Mouse (Mus musculus) MEL (cell line): ENCODE measurements around the gene Nlgn1. TPM values are rescaled to one million over a fixed set of nuclear protein-coding genes. Genes with fewer than 3 reads are reported as not detected.

Experiments used
- DNase-seq: peaks from one replicate; pipeline ENCODE4 v3.0.0; 2011; ENCODE audit warnings: low read depth, low spot score
- H3K27ac ChIP-seq: 2 replicates; pipeline ENCODE4 v1.5.1; 2012; ENCODE audit warnings: low read depth, mild to moderate bottlenecking, control low read depth, low read length, moderate library complexity; ENCODE audit not compliant: control insufficient read depth
- H3K27me3 ChIP-seq, 2 experiments: fragments of 150-350 bp in 1 of 2; sonication (generic) in 1 of 2; 2 replicates each; pipeline ENCODE4 v1.6.1; 2012; ENCODE audit warnings: low read length in 2 of 2, mild to moderate bottlenecking in 2 of 2, improper control_type of control experiment in 1 of 2, moderate library complexity in 1 of 2; ENCODE audit not compliant: insufficient read depth in 2 of 2, control insufficient read depth in 1 of 2
- H3K36me3 ChIP-seq, 2 experiments: 2 replicates each; pipeline ENCODE4 v1.6.1; 2012 to 2014; ENCODE audit warnings: low read length in 2 of 2, improper control_type of control experiment in 1 of 2, inconsistent platforms in 1 of 2, mild to moderate bottlenecking in 1 of 2; ENCODE audit not compliant: insufficient read depth in 2 of 2, control insufficient read depth in 1 of 2
- H3K4me1 ChIP-seq, 2 experiments: fragments of 150-350 bp in 1 of 2; sonication (generic) in 1 of 2; 2 replicates each; pipeline ENCODE4 v1.6.1; 2012; ENCODE audit warnings: low read length in 2 of 2, improper control_type of control experiment in 1 of 2, mild to moderate bottlenecking in 1 of 2; ENCODE audit not compliant: insufficient read depth in 2 of 2, control insufficient read depth in 1 of 2
- H3K4me3 ChIP-seq, 2 experiments: fragments of 150-350 bp in 1 of 2; sonication (generic) in 1 of 2; 2 replicates each; pipeline ENCODE4 v1.5.1; 2012; ENCODE audit warnings: low read depth in 2 of 2, low read length in 2 of 2, mild to moderate bottlenecking in 2 of 2, moderate library complexity in 2 of 2, control low read depth in 1 of 2, improper control_type of control experiment in 1 of 2; ENCODE audit not compliant: control insufficient read depth in 1 of 2, insufficient read depth in 1 of 2
- H3K79me2 ChIP-seq: 2 replicates; pipeline ENCODE4 v1.6.1; 2012; ENCODE audit warnings: mild to moderate bottlenecking, low read length, moderate library complexity; ENCODE audit not compliant: control insufficient read depth, poor library complexity, insufficient read depth
- H3K9ac ChIP-seq: 2 replicates; pipeline ENCODE4 v1.6.1; 2012; ENCODE audit warnings: low read depth, mild to moderate bottlenecking, control low read depth, low read length, moderate library complexity; ENCODE audit not compliant: control insufficient read depth, poor library complexity, severe bottlenecking
- H3K9me3 ChIP-seq: fragments of 150-350 bp; sonication (generic); replicated peaks from 2 replicates; pipeline ENCODE4 v1.6.1; 2012; ENCODE audit warnings: mild to moderate bottlenecking, low read length, improper control_type of control experiment, moderate library complexity; ENCODE audit not compliant: insufficient read depth
- CHD1 ChIP-seq: IDR thresholded peaks from 2 replicates; pipeline ENCODE4 v1.6.1; 2012; ENCODE audit warnings: low read depth, mild to moderate bottlenecking, inconsistent platforms, low read length, improper control_type of control experiment
- CHD2 ChIP-seq: IDR thresholded peaks from 2 replicates; pipeline ENCODE4 v1.6.1; 2011; ENCODE audit warnings: low read length, improper control_type of control experiment
- E2F4 ChIP-seq: IDR thresholded peaks from 2 replicates; pipeline ENCODE4 v1.6.1; 2011; ENCODE audit warnings: low read depth, low read length, improper control_type of control experiment, borderline replicate concordance
- ETS1 ChIP-seq: IDR thresholded peaks from 2 replicates; pipeline ENCODE4 v1.6.1; 2012; ENCODE audit warnings: low read depth, mild to moderate bottlenecking, inconsistent platforms, low read length, improper control_type of control experiment, moderate library complexity
- GABPA ChIP-seq: IDR thresholded peaks from 2 replicates; pipeline ENCODE4 v1.6.1; 2012; ENCODE audit warnings: low read depth, mild to moderate bottlenecking, inconsistent platforms, low read length, improper control_type of control experiment, moderate library complexity
- GATA1 ChIP-seq: IDR thresholded peaks from 2 replicates; pipeline ENCODE4 v1.6.1; 2011; ENCODE audit warnings: low read depth, low read length, improper control_type of control experiment
- JUND ChIP-seq: IDR thresholded peaks from 2 replicates; pipeline ENCODE4 v1.6.1; 2011; ENCODE audit warnings: low read depth, mild to moderate bottlenecking, improper control_type of control experiment, low read length
- MAFK ChIP-seq: IDR thresholded peaks from 2 replicates; pipeline ENCODE4 v1.6.1; 2011; ENCODE audit warnings: low read depth, mild to moderate bottlenecking, low read length, improper control_type of control experiment, borderline replicate concordance
- MAX ChIP-seq: IDR thresholded peaks from 2 replicates; pipeline ENCODE4 v1.6.1; 2011; ENCODE audit warnings: low read length, improper control_type of control experiment
- MYB ChIP-seq: IDR thresholded peaks from 2 replicates; pipeline ENCODE4 v1.6.1; 2011; ENCODE audit warnings: mild to moderate bottlenecking, low read depth, low read length, improper control_type of control experiment
- MYC ChIP-seq: IDR thresholded peaks from 2 replicates; pipeline ENCODE4 v1.6.1; 2011; ENCODE audit warnings: low read depth, mild to moderate bottlenecking, low read length, improper control_type of control experiment, moderate library complexity
- RAD21 ChIP-seq: IDR thresholded peaks from 2 replicates; pipeline ENCODE4 v1.6.1; 2011; ENCODE audit warnings: mild to moderate bottlenecking, low read depth, low read length, improper control_type of control experiment
- RCOR1 ChIP-seq: IDR thresholded peaks from 2 replicates; pipeline ENCODE4 v1.6.1; 2012; ENCODE audit warnings: low read depth, mild to moderate bottlenecking, inconsistent platforms, low read length, improper control_type of control experiment
- SMC3 ChIP-seq: IDR thresholded peaks from 2 replicates; pipeline ENCODE4 v1.6.1; 2011; ENCODE audit warnings: low read depth, low read length, improper control_type of control experiment
- UBTF ChIP-seq: IDR thresholded peaks from 2 replicates; pipeline ENCODE4 v1.6.1; 2012; ENCODE audit warnings: low read depth, mild to moderate bottlenecking, inconsistent platforms, low read length, improper control_type of control experiment, moderate library complexity, borderline replicate concordance; ENCODE audit not compliant: insufficient read depth
- USF1 ChIP-seq: IDR thresholded peaks from 2 replicates; pipeline ENCODE4 v1.6.1; 2014; ENCODE audit warnings: low read depth, mild to moderate bottlenecking, inconsistent platforms, low read length, improper control_type of control experiment, moderate library complexity
- ZC3H11A ChIP-seq: IDR thresholded peaks from 2 replicates; pipeline ENCODE4 v1.6.1; 2012; ENCODE audit warnings: low read depth, mild to moderate bottlenecking, inconsistent platforms, low read length, improper control_type of control experiment
- ZKSCAN1 ChIP-seq: IDR thresholded peaks from 2 replicates; pipeline ENCODE4 v1.6.1; 2012; ENCODE audit warnings: low read depth, mild to moderate bottlenecking, inconsistent platforms, low read length, improper control_type of control experiment, moderate library complexity
- ZMIZ1 ChIP-seq: IDR thresholded peaks from 2 replicates; pipeline ENCODE4 v1.6.1; 2012; ENCODE audit warnings: low read depth, mild to moderate bottlenecking, inconsistent platforms, low read length, improper control_type of control experiment, moderate library complexity
- ZNF384 ChIP-seq: IDR thresholded peaks from 2 replicates; pipeline ENCODE4 v1.6.1; 2012; ENCODE audit warnings: low read depth, mild to moderate bottlenecking, inconsistent platforms, low read length, improper control_type of control experiment
- polyA plus RNA-seq, 2 experiments: library from polyadenylated mRNA; stranded (reverse) in 1 of 2; unstranded in 1 of 2; fragments of >175 nt in 1 of 2; fragments of >200 nt in 1 of 2; gene quantifications; 2 replicates each; pipeline versions ENCODE4 v1.2.1 to v1.2.4; 2012; ENCODE audit warnings: low replicate concordance in 2 of 2, low read depth in 1 of 2; ENCODE audit not compliant: insufficient read length in 2 of 2, insufficient read depth in 1 of 2, missing spikeins in 1 of 2
- total RNA-seq: library from RNA; depleted of rRNA; stranded (reverse); fragments of 300-350 nt; gene quantifications from 2 replicates; pipeline ENCODE4 v1.2.3, GENCODE M21; 2012

Nlgn1 gene
- total and polyA plus RNA-seq, 3 experiments: not detected

- no peak for TF ChIP-seq RCOR1
- TF ChIP-seq MAFK: no peak
- 0 out of 2 replicates have a peak, but pooled peaks have one; percentile 15 for TF ChIP-seq GATA1
- no peak for TF ChIP-seq RAD21
- no peak for TF ChIP-seq ZKSCAN1
- TF ChIP-seq MYB: no peak
- TF ChIP-seq MYC: no peak
Measured at GRCm38 (mm10) chr3:25724111-25724510, 608.1 kb downstream of the Nlgn1 start (continued).

- H3K9me3 ChIP-seq: no peaks in the 10 kb centered on the region
Measured at GRCm38 (mm10) chr3:25721464-25721863, 610.8 kb downstream of the Nlgn1 start.

GRCm38 (mm10) chr3:25707380-25707779, 624.9 kb downstream of the Nlgn1 start:
- Histone ChIP-seq H3K27me3 (no peaks in the 10 kb centered on the region), H3K9ac (no peak overlapping the region), H3K9me3 (no peaks in the 10 kb centered on the region), H3K4me1 (peaks cover 0 to 2% of the 10 kb centered on the region in 2 experiments; a peak in 1 of 4 replicates), H3K36me3 (no peaks in the 10 kb centered on the region; a peak in 1 of 4 replicates), H3K27ac (no peak overlapping the region), H3K79me2 (no peaks in the 10 kb centered on the region), H3K4me3 (no peak overlapping the region)
- no peak for TF ChIP-seq SMC3
- TF ChIP-seq GABPA: no peak
- TF ChIP-seq ETS1: no peak
- no peak for TF ChIP-seq JUND
- no peak for TF ChIP-seq USF1
- TF ChIP-seq CHD2: no peak
- no peak for TF ChIP-seq UBTF
- DNase-seq: no peak

More at GRCm38 (mm10) chr3:25721464-25721863, 610.8 kb downstream of the Nlgn1 start:
- Histone ChIP-seq H3K79me2 (no peaks in the 10 kb centered on the region), H3K4me3 (no peak overlapping the region), H3K27me3 (no peaks in the 10 kb centered on the region), H3K9ac (no peak overlapping the region), H3K36me3 (no peaks in the 10 kb centered on the region), H3K27ac (no peak overlapping the region), H3K4me1 (0 out of 4 replicates have a peak, but pooled peaks cover 0 to 2% of the 10 kb centered on the region in 2 experiments)
- DNase-seq: no peak
- TF ChIP-seq ZC3H11A (no peak), ETS1 (no peak), ZKSCAN1 (no peak), GATA1 (no peak), USF1 (no peak), JUND (no peak), E2F4 (no peak), SMC3 (no peak), CHD1 (no peak), ZMIZ1 (no peak), MAX (no peak), ZNF384 (no peak)
